Mouse (Mus musculus) C2C12 (cell line): ENCODE measurements around the gene Hdac6. TPM values are rescaled to one million over a fixed set of nuclear protein-coding genes. Genes with fewer than 3 reads are reported as not detected.
"Not testable (repeated sequence)": the region's sequence is repeated elsewhere in the genome, so short reads cannot be mapped to it uniquely, and the experiment has no call there.

ENCODE experiments used
- H3K27me3 ChIP-seq: one replicate; pipeline ENCODE4 v1.6.1; 2011; ENCODE audit not compliant: control insufficient read depth, insufficient read depth, insufficient read length
- H3K36me3 ChIP-seq: one replicate; pipeline ENCODE4 v1.6.1; 2011; ENCODE audit not compliant: control insufficient read depth, insufficient read depth
- H3K4me3 ChIP-seq: one replicate; pipeline ENCODE4 v1.5.1; 2011; ENCODE audit warnings: mild to moderate bottlenecking, control low read depth; ENCODE audit not compliant: poor library complexity, insufficient read depth, severe bottlenecking
- H3K79me2 ChIP-seq: one replicate; pipeline ENCODE4 v1.6.1; 2011; ENCODE audit not compliant: control insufficient read depth, insufficient read depth
- H3K79me3 ChIP-seq: one replicate; pipeline ENCODE4 v1.6.1; 2011; ENCODE audit warnings: low read depth, control low read depth
- H3ac ChIP-seq: one replicate; pipeline ENCODE3; 2011; ENCODE audit warnings: low read depth; ENCODE audit not compliant: control insufficient read depth, insufficient read length
- CEBPB ChIP-seq: IDR thresholded peaks from one replicate; pipeline ENCODE4 v1.6.1; 2011; ENCODE audit warnings: low read depth, mild to moderate bottlenecking, control low read depth, moderate library complexity
- CTCF ChIP-seq: IDR thresholded peaks from one replicate; pipeline ENCODE4 v1.5.1; 2011; ENCODE audit not compliant: control insufficient read depth, insufficient read depth, insufficient read length
- FOSL1 ChIP-seq: IDR thresholded peaks from one replicate; pipeline ENCODE4 v1.8.0; 2011; ENCODE audit warnings: mild to moderate bottlenecking, low read length; ENCODE audit not compliant: poor library complexity, insufficient read depth, severe bottlenecking
- MAX ChIP-seq: IDR thresholded peaks from one replicate; pipeline ENCODE4 v1.6.1; 2011; ENCODE audit warnings: mild to moderate bottlenecking, control low read depth
- MYOD1 ChIP-seq: IDR thresholded peaks from one replicate; pipeline ENCODE4 v1.6.1; 2011; ENCODE audit warnings: low read depth; ENCODE audit not compliant: control insufficient read depth, insufficient read length
- MYOG ChIP-seq: IDR thresholded peaks from one replicate; pipeline ENCODE4 v1.6.1; 2011; ENCODE audit not compliant: control insufficient read depth, insufficient read length; ENCODE audit errors: extremely low read depth
- USF1 ChIP-seq: IDR thresholded peaks from one replicate; pipeline ENCODE4 v1.6.1; 2011; ENCODE audit warnings: low read depth, mild to moderate bottlenecking, control low read depth, moderate library complexity
- polyA plus RNA-seq: library from polyadenylated mRNA; unstranded; fragments of >200 nt; fragmentation: generic; extraction: Trizol; gene quantifications from one replicate; pipeline ENCODE4 v1.2.1, GENCODE M21; 2012; ENCODE audit warnings: missing spikeins

Gene Hdac6
- polyA plus RNA-seq, 1 experiment: 19.0 TPM

DNA sequence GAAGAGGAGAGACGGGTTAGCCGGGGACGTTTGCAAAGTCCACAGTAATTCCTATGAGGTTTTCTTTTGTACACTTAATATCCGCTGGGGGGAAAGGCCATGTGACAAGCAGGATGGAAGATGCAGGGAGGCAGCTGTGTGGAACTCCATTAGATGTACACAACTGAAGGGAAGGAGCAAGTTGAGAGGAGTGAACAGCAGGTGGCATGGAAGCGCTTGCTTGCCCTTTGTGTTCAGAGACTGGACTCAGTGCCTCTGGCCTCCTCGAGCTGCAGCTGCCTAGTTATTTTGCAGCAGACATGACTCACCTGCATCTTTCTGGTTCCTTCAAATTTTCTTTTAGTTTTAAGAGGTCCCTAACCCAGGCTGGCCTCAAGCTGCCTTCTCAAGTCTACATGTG is 37.2 kb downstream of the Hdac6 start:
- H3ac ChIP-seq: no peak overlapping the region
- no peaks in the 10 kb centered on the region for H3K79me3 ChIP-seq
- H3K27me3 ChIP-seq: no peaks in the 10 kb centered on the region
- H3K36me3 ChIP-seq: no peaks in the 10 kb centered on the region
- H3K79me2 ChIP-seq: no peaks in the 10 kb centered on the region
- H3K4me3 ChIP-seq: no peak overlapping the region
- TF ChIP-seq MYOD1 (no peak), USF1 (no peak), CTCF (no peak), CEBPB (no peak)

DNA sequence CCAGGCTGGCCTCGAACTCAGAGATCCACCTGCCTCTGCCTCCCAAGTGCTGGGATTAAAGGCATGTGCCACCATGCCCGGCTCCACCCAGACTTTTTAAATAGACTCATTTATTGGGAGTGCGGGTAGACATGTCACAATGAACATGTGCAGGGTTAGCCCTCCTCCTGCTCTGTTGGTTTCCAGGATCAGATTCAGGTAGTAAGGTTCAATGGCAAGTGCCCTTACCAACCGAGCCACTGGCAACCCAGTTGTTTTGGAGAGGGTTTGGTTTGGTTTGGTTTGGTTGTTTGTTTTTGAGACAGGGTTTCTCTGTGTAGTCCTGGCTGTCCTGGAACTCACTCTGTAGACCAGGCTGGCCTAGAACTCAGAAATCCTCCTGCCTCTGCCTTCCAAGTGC is 38.4 kb downstream of the Hdac6 start, which contains the start of gene Gm10490:
Gm10490 (plus strand) TSS at position 301 of the 400 bp plus-strand sequence.
- not testable (repeated sequence) for H3K36me3 ChIP-seq, H3K27me3 ChIP-seq, H3K4me3 ChIP-seq

DNA sequence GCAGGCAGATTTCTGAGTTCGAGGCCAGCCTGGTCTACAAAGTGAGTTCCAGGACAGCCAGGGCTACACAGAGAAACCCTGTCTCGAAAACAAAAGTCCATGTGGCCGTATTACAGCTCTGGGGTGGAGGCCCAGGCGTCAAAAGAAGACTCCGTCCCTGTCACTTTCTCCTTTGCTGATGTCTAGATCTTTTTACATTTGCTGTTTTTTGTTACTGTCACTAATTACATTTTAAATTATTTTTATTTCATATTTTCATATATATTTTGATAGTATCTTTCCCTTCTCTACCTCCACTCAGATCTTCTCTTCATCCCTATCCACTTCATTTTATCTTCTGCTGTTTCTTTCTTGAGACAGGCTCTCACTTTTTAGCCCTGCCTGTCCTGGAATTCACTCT is 40.0 kb downstream of the Hdac6 start, which contains the start of gene Gm10491:
Gm10491 (minus strand) TSS at position 101 of the 400 bp plus-strand sequence.
- H3K4me3 ChIP-seq: no peak within 1 kb of the TSS
- H3K27me3 ChIP-seq: no peaks in the 10 kb centered on the region
- H3K79me2 ChIP-seq: no peaks in the 10 kb centered on the region
- H3K79me3 ChIP-seq: no peaks in the 10 kb centered on the region
- no peak within 1 kb of the TSS for H3ac ChIP-seq
- no peaks in the 10 kb centered on the region for H3K36me3 ChIP-seq
- TF ChIP-seq CTCF (no peak), MAX (no peak), MYOG (no peak), CEBPB (no peak), USF1 (no peak)

More for the DNA sequence above, 38.4 kb downstream of the Hdac6 start, which contains the start of gene Gm10490:
- not testable (repeated sequence) for H3ac ChIP-seq, H3K79me2 ChIP-seq, H3K79me3 ChIP-seq

DNA sequence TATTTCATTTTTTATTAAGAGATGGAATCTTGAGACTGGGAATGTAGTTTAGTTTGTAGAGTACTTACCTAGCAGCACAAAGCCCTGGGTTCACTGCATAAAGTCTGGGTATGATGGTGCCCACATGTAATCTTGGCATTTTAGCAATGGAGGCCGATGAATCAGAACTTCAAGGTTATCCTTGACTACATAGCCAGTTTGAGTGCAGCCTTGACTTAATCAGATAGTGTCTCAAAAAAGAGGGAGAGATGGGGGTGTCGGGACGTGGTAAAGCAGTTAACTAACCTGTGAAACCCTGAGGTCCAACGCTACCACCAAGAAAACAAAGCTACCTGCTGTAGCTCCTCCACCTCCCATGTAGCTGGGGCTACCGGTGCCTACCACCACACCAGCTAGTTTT is 43.2 kb downstream of the Hdac6 start:
- no peaks in the 10 kb centered on the region for H3K79me3 ChIP-seq
- no peak overlapping the region for H3ac ChIP-seq
- H3K79me2 ChIP-seq: no peaks in the 10 kb centered on the region
- TF ChIP-seq MAX (no peak), MYOD1 (no peak), CTCF (no peak), FOSL1 (no peak), USF1 (no peak), MYOG (no peak), CEBPB (no peak)
- H3K27me3 ChIP-seq: no peaks in the 10 kb centered on the region
- H3K4me3 ChIP-seq: no peak overlapping the region
- no peaks in the 10 kb centered on the region for H3K36me3 ChIP-seq

DNA sequence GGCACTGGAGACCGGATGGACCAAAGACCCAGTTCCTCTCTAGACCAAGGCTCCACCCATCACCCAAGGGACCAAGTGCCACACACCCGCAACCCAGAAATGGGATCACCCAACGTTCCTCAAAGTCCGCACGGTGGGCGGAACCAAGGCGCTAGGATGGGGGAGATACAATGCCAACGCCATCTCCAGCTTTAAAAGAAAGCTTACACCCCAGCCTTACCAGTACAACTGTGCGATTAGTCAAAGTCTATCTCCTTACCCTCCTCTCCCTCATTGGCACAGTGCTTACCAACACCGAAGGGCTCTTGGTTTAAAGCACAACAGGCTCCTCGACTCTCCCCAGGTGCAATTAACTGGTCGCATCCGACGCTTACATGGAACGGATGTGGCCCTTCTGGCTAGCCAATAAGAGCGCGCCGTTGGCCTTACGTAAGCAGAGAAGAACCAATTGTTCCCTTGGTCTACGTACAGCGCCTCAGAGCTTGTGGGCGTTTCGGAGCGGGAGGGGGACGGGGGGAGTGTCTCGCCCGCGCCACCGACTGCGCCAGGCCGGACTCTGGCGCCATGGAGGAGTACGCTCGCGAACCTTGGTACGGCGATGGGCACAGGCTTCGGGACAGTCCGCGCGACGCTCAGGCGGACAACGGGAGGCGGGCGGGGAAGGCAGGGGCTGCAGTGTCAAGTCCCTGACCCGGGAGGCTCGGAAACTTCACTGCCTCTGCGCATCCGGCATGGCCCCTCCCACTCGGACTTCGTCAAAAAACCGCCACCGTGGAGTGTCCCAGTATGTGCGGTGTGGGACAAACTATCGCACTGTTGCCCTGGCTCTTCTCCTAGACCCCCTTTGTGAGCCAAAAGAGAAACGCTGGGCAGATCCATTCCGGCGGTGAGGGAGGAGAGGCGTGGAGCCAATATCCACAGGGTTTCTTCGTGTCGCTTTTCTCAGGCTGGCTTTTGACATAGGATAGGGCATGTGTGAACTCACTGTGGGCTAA is 48.5 kb downstream of the Hdac6 start, which contains the start of the genes Pqbp1 and Timm17b:
Pqbp1 (minus strand) TSS at position 390 of the 995 bp plus-strand sequence.
Timm17b (plus strand) TSS at position 478 of the 995 bp plus-strand sequence.
- peak within 1 kb of the TSS; percentile 50 for H3K4me3 ChIP-seq
- H3K79me2 ChIP-seq: peaks cover 12% of the 10 kb centered on the region
- H3ac ChIP-seq: peak within 1 kb of the TSS; percentile 94
- H3K79me3 ChIP-seq: peaks cover 3% of the 10 kb centered on the region
- no peaks in the 10 kb centered on the region for H3K27me3 ChIP-seq
- H3K36me3 ChIP-seq: peaks cover 11% of the 10 kb centered on the region
- TF ChIP-seq MAX (peak; percentile 11), CEBPB (no peak)

DNA sequence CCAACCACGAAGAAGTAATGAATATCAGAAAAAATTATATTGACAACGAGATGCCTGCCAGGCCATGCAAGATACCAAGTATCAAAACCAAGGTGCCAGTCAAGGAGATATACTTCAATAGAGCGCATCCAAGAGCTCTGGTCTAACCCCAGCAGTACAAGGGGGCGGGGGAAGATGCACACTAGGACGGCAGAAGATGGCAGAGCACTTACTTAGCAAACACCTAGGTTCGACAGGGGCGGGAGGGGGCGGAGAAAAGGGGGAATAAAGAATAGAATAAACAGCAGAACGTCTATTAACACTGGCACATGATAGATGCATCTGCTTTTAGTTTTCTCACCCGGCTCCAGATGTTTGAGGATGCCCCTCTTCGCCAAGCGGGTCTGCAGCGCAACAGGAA is 49.5 kb downstream of the Hdac6 start:
- Histone ChIP-seq H3ac (peak overlapping the region; percentile 38), H3K79me2 (peaks cover 12% of the 10 kb centered on the region), H3K36me3 (peaks cover 11% of the 10 kb centered on the region), H3K79me3 (peaks cover 3% of the 10 kb centered on the region), H3K27me3 (no peaks in the 10 kb centered on the region), H3K4me3 (peak overlapping the region; percentile 50)
- TF ChIP-seq CEBPB (no peak), FOSL1 (no peak), MYOD1 (no peak), CTCF (no peak), MYOG (no peak), USF1 (no peak), MAX (no peak)
